Mouse (Mus musculus) heart, embryonic 10.5 days (tissue): ENCODE results near the gene Lmx1b. TPM values are rescaled to one million over a fixed set of nuclear protein-coding genes. Genes with fewer than 3 reads are reported as not detected.

Experiments
- DNase-seq: peaks from one replicate; pipeline ENCODE4 v3.0.0-alpha.2; 2017; ENCODE audit warnings: low spot score
- H3K27ac ChIP-seq: fragments of 300-500 bp; sonication (generic); 2 replicates; pipeline ENCODE4 v1.5.1; 2016; ENCODE audit warnings: mild to moderate bottlenecking
- H3K27me3 ChIP-seq: fragments of 300-500 bp; sonication (generic); 2 replicates; pipeline ENCODE4 v1.6.1; 2016; ENCODE audit warnings: mild to moderate bottlenecking; ENCODE audit not compliant: poor library complexity, insufficient read depth, severe bottlenecking
- H3K36me3 ChIP-seq: fragments of 300-500 bp; sonication (generic); 2 replicates; pipeline ENCODE4 v1.6.1; 2016; ENCODE audit warnings: mild to moderate bottlenecking, moderate library complexity
- H3K4me1 ChIP-seq: fragments of 300-500 bp; sonication (generic); 2 replicates; pipeline ENCODE4 v1.6.1; 2016; ENCODE audit warnings: mild to moderate bottlenecking
- H3K4me3 ChIP-seq: fragments of 300-500 bp; sonication (generic); 2 replicates; pipeline ENCODE4 v1.5.1; 2016; ENCODE audit warnings: mild to moderate bottlenecking, moderate library complexity
- H3K9me3 ChIP-seq: fragments of 300-500 bp; sonication (generic); 2 replicates; pipeline ENCODE4 v1.6.1; 2016; ENCODE audit warnings: mild to moderate bottlenecking, moderate library complexity
- WGBS: fragments of 180-500 bp; shearing (Covaris S2); methylation state at CpG from one replicate; pipeline ENCODE4 v1.1.7; 2016; 5-methylcytosine and 5-hydroxymethylcytosine counted together
- polyA plus RNA-seq: library from polyadenylated mRNA; unstranded; fragments of >200 nt; fragmentation: Nextera tagmentation; extraction: Ambion mirVana; gene quantifications from 2 replicates; pipeline ENCODE4 v1.2.1, GENCODE M21; 2016

Gene Lmx1b
- polyA plus RNA-seq, 1 experiment from 2014 or later = 0.83 TPM

DNA sequence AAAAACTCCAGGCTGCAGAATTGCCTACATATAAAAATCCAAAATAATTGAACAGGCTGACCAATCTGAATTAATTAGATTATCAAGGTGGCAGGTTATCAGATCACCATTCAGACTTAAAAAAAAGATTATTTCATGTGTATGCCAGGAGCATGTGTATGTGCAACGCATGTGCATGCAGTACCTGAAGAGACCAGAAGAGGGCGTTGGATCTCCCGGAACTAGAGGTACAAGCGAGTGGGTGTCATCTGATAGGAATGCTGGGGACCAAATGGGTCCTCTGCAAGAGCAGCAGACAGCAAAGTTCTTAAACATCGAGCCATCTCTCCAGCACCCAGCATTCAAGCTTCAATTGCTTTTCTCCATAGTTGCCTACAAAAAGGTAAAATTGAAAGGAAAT lies 87.6 kb downstream of the Lmx1b start:
- peaks cover 27% of the 10 kb centered on the region for H3K27me3 ChIP-seq
- H3K27ac ChIP-seq = no peak overlapping the region
- no peak for DNase-seq
- 53% methylated on average over 5 of the region's 5 CpGs for WGBS
- H3K36me3 ChIP-seq = no peaks in the 10 kb centered on the region
- peaks cover 5% of the 10 kb centered on the region; the same call in 1 of the 2 replicates for H3K4me1 ChIP-seq
- H3K4me3 ChIP-seq = no peak overlapping the region
- 0 out of 2 replicates have a peak, but pooled peaks cover under 1% of the 10 kb centered on the region for H3K9me3 ChIP-seq

DNA sequence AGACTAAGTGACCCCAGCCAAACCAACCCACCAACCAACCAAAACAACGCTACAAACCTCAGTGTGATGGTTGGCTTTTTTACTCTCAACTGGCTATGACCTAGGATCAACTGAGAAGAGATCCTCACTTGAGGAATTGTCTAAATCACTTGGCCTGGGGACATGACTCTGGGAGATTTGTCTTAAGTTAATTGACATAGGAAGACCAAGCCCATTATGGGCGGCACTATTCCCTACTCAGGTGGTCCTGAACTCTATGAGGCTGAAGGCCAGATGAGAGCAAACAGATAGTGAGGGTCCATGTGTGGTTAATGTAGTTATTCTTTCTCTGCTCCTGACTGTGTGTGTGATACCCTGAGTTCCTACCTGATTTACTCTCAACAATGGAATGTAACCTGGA lies 92.7 kb downstream of the Lmx1b start:
- Histone ChIP-seq H3K27ac (no peak overlapping the region), H3K9me3 (0 out of 2 replicates have a peak, but pooled peaks cover 3% of the 10 kb centered on the region), H3K36me3 (no peaks in the 10 kb centered on the region), H3K4me3 (no peak overlapping the region), H3K27me3 (peaks cover 56% of the 10 kb centered on the region), H3K4me1 (peaks cover 23% of the 10 kb centered on the region)
- no peak for DNase-seq
- WGBS = 86% methylated on average over 2 of the region's 2 CpGs

- H3K4me3 ChIP-seq = no peak overlapping the region
- 28% methylated on average over 6 of the region's 6 CpGs for WGBS
- peaks cover 23% of the 10 kb centered on the region for H3K4me1 ChIP-seq
- no peak for DNase-seq
- H3K9me3 ChIP-seq = 0 out of 2 replicates have a peak, but pooled peaks cover 3% of the 10 kb centered on the region
- no peaks in the 10 kb centered on the region for H3K36me3 ChIP-seq
- peaks cover 62% of the 10 kb centered on the region for H3K27me3 ChIP-seq
- H3K27ac ChIP-seq = no peak overlapping the region
Measured at GRCm38 (mm10) chr2:33546879-33547278, 93.4 kb downstream of the Lmx1b start.

DNA sequence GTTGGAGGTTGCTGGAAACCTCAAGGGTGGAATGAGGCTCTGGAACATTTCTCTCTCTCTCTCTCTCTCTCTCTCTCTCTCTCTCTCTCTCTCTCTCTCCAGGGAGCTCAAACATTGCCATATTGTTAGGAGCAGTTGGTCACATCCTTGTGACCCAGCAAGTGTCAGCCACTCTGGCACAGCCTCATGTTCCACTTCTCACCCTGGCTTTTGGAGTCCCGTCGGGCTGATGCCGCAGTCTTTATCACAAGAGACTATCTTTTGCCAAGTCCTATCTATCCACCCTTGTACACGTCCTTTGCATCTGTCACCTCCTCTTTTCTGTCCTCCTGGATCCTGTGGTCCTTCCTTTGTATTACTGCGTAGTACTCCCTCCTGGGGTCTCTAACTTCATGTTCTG lies 94.3 kb downstream of the Lmx1b start:
- Histone ChIP-seq H3K4me1 (peaks cover 23% of the 10 kb centered on the region), H3K9me3 (0 out of 2 replicates have a peak, but pooled peaks cover 3% of the 10 kb centered on the region), H3K27me3 (peaks cover 70% of the 10 kb centered on the region), H3K27ac (no peak overlapping the region), H3K36me3 (no peaks in the 10 kb centered on the region), H3K4me3 (no peak overlapping the region)
- DNase-seq = no peak
- WGBS = 77% methylated on average over 5 of the region's 5 CpGs

DNA sequence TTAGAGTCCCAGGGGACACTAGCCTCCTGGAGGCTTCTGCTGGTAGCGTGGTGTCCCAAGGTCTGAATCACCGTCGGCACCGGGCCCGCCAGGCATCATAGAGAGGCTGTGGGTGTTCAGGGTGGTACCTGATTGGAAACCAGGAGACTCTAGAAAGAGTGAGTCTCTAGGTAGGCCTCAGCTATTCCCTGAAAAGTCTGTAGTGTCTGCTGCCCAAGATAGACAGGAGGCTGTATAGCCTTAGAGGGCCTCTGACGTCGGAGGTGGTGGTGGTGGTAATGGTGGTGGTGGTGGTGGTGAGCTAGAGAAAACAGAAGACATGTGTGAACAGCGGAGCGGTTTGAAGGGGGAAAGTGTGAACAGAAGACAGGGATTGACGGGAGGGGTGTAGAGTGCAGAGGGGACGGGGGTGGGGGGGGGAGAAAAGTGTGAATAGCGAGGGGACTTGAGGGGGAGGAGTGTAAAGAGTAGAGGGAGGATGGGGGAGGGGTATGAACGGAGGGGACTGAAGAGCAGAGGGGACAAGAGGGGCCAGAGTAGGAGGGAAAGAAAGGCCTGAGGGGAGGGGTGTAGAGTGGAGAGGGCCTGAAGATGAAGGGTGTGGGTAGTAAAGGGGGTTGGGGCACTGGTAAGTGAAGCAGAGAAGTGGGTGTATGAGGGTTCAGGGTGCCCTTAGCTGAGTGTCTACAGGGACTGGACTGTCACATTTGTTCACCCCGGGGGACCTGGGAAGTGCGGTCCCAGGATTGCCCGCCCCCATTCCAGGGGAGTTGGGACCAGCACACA lies 95.3 kb downstream of the Lmx1b start:
- Histone ChIP-seq H3K27me3 (peaks cover 78% of the 10 kb centered on the region), H3K4me1 (peaks cover 23% of the 10 kb centered on the region), H3K36me3 (no peaks in the 10 kb centered on the region), H3K9me3 (0 out of 2 replicates have a peak, but pooled peaks cover 3% of the 10 kb centered on the region), H3K4me3 (peak overlapping the region; percentile 67), H3K27ac (0 out of 2 replicates have a peak overlapping the region, but pooled peaks have one; percentile 74)
- peak; percentile 59 for DNase-seq
- WGBS = 16% methylated on average over 16 of the region's 16 CpGs

GRCm38 (mm10) chr2:33544203-33544762 lies 96.0 kb downstream of the Lmx1b start:
- H3K4me1 ChIP-seq = peaks cover 23% of the 10 kb centered on the region
- no peaks in the 10 kb centered on the region for H3K36me3 ChIP-seq
- H3K4me3 ChIP-seq = peak overlapping the region; percentile 67
- H3K27ac ChIP-seq = peak overlapping the region; percentile 74
- no peak for DNase-seq
- H3K27me3 ChIP-seq = peaks cover 83% of the 10 kb centered on the region
- 1% methylated on average over 36 of the region's 43 CpGs for WGBS
- H3K9me3 ChIP-seq = 0 out of 2 replicates have a peak, but pooled peaks cover 3% of the 10 kb centered on the region

DNA sequence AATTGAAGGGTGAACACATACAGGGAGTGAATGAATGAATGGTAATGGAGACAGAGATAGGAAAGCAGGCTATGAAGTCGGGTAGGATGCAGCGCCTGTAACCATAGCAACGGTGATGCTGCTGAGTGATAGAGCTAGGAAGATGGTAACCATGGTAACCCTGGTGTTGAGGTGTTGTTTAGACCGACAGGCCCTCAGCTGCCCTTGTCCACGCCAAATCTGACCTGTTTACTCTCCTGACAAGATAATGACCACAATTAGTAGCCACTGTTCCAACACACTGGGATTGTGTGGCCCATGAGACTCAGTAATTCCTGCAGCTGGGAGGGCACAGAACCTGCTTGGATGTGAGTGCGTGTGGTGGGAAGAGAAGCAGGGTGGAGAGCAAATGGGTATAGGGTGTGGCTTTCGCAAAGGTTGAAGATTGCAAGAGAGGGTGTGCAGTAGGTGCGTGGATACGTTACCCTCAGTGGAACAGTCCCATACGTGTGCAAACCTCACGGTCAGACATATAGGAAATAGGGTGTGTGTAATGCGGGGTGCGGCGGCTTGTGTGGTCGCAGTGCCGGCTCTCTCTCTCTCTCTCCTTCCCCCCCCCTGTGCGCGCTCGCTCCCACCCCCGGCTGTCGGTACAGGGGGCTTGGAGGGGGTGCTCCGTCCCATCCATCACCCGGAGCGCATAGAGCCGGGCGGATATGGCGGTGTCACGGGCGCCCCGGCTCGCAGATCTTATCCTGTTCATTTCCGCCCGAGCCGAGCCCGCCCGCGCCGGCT lies 96.7 kb downstream of the Lmx1b start:
- WGBS = 2% methylated on average over 29 of the region's 38 CpGs
- Histone ChIP-seq H3K27ac (peak overlapping the region; percentile 74), H3K27me3 (peaks cover 89% of the 10 kb centered on the region), H3K4me3 (peak overlapping the region; percentile 67), H3K4me1 (peaks cover 23% of the 10 kb centered on the region), H3K36me3 (no peaks in the 10 kb centered on the region), H3K9me3 (0 out of 2 replicates have a peak, but pooled peaks cover 3% of the 10 kb centered on the region)
- DNase-seq = peak; percentile 69

DNA sequence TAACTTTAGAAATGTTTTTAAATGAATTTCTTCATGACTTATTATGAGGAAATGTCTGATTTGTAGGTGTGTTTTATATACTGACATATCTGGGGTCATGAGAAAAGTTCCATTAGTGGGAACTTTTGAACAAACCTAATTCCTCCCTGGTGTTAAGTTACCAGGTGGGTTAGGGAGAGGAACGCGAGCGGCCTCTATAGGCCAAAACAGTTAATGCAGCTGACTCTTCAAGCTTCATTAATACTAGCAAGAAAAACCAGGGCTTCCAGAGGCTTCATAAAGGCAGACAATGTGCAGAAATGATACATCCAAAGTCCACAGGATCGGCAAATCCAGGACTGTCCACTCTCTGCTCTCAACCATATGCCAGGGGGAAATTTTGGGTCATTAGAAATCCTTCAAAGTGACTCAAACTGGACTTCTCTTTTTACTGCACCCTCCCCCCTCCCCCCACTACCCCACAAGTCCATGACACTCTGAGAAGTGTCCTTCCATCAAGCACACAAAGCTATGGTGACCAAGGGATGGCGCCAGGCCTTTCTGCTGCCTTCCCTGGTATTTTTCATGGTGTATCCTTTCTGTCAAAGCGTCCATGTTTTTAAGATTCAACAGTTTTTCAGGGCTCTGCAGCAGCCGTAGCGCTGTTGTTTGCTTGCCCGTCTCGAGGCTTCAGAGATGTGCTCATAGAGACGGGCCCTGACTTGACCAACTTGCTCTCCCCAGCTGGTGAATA lies 97.4 kb downstream of the Lmx1b start:
- peaks cover 91% of the 10 kb centered on the region for H3K27me3 ChIP-seq
- no peaks in the 10 kb centered on the region for H3K36me3 ChIP-seq
- H3K9me3 ChIP-seq = 0 out of 2 replicates have a peak, but pooled peaks cover 3% of the 10 kb centered on the region
- H3K4me3 ChIP-seq = no peak overlapping the region
- H3K4me1 ChIP-seq = peaks cover 23% of the 10 kb centered on the region
- WGBS = 6% methylated on average over 11 of the region's 11 CpGs
- H3K27ac ChIP-seq = no peak overlapping the region
- DNase-seq = no peak

DNA sequence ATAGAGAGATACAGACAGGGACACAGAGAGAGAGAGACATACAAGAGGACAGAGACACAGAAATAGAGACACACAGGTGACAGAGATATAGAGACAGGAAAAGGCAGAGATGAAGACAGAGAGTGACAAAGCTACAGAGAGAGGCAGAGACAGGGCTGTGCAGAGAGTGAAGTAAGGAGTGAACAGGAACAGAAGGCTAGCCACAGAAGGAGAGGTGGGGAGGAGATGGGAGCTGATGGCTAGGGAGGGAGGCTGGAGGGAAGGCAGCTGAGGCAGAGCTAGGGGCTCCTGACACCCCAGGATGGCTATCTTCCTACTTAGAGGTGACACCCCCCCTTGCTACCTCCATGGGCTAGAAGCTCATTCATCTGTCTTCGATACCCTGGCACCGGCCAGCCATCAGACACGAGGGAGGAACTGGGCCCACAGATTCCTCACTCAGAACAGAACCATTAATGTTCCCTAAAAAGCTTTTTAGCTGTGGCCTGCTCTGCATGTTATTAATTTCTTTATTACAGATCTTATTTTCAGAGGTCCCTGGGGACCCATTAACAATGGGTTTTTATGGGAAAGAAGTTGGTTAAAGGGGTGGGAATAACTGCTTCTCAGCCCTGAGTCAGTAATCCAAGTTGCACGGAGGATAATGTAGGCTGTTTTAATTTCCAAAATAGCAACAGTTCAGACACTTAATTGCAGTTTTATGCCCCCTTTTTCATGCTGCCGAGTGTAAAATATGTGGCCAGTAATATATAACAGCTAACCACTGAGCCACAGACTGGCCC lies 114.8 kb downstream of the Lmx1b start:
- no peak overlapping the region for H3K27ac ChIP-seq
- no peaks in the 10 kb centered on the region for H3K4me1 ChIP-seq
- H3K9me3 ChIP-seq = peaks cover 9% of the 10 kb centered on the region; the same call in 1 of the 2 replicates
- 0 out of 2 replicates have a peak, but pooled peaks cover 5% of the 10 kb centered on the region for H3K27me3 ChIP-seq
- 73% methylated on average over 5 of the region's 5 CpGs for WGBS
- no peaks in the 10 kb centered on the region for H3K36me3 ChIP-seq
- no peak for DNase-seq
- no peak overlapping the region for H3K4me3 ChIP-seq

DNA sequence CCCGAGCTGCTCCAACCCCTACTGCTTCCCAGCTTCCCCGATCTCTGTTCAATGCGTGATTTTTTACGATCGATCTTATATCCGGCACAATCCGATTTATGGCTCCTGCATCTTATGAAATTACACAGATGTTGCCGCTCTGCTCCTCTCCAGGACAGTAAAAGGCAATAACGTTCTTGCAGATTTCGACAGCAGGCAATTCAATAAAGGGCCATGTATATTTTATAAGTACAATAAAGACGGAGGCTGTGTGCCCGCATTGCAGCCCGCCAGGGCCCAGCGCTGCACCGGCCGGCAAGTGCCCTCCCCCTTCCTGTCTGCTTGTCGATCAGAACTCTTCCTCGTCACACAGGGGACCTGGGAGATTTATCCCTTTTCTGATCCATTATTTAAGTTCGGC lies 124.5 kb downstream of the Lmx1b start:
- DNase-seq = no peak
- Histone ChIP-seq H3K4me3 (no peak overlapping the region), H3K4me1 (no peaks in the 10 kb centered on the region), H3K27ac (no peak overlapping the region), H3K27me3 (peaks cover 24% of the 10 kb centered on the region; the same call in 1 of the 2 replicates), H3K9me3 (no peaks in the 10 kb centered on the region), H3K36me3 (no peaks in the 10 kb centered on the region)
- 78% methylated on average over 19 of the region's 19 CpGs for WGBS

DNA sequence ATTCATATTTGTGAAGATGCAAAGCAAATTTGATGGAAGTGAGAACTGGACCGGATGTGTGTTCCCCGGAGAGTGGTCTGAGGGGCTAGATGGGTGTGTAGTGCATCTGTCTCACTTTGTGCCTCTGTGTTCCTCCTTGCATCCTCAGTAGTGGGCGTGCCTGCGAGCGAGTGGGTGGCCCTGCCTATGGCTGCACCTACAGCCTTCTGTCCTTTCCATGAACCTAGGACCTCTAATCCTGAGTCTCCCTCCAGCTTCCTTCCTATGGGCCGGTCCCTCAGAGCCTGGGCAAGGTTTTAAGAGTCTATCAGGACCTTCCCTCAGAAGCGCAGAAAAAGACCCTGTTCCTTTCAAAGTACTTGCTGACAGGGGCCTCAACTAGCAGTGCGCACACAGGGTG lies 124.9 kb downstream of the Lmx1b start:
- no peak overlapping the region for H3K27ac ChIP-seq
- H3K27me3 ChIP-seq = peaks cover 24% of the 10 kb centered on the region; the same call in 1 of the 2 replicates
- no peaks in the 10 kb centered on the region for H3K9me3 ChIP-seq
- H3K4me3 ChIP-seq = no peak overlapping the region
- no peaks in the 10 kb centered on the region for H3K4me1 ChIP-seq
- 78% methylated on average over 8 of the region's 8 CpGs for WGBS
- H3K36me3 ChIP-seq = no peaks in the 10 kb centered on the region
- no peak for DNase-seq
